Mouse (Mus musculus): ENCODE measurements around the gene Xpo4.
"Not testable (repeated sequence)": the region's sequence is repeated elsewhere in the genome, so short reads cannot be mapped to it uniquely, and the experiment has no call there.

Gene Xpo4

DNA sequence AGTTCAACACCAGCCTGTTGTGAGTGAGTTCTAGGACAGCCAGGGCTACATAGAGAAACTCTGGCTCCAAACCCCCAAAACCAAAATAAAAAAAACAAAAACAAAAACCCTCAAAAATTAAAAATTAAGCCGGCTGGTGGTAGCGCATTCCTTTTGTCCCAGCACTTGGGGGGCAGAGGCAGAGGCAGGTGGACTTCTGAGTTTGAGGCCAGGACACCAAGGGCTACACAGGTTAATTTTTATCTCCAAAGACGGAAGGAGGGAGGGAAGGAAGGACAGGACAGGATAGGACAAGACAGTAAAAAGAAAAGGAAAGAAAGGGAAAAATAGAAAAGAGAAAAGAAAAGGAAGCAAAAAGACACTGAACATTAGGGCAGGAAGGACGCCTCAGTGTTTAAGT lies 17.5 kb upstream of the Xpo4 start:
- no peak for DNase-seq (ENCODE audit: low spot score in 2 of 2)

DNA sequence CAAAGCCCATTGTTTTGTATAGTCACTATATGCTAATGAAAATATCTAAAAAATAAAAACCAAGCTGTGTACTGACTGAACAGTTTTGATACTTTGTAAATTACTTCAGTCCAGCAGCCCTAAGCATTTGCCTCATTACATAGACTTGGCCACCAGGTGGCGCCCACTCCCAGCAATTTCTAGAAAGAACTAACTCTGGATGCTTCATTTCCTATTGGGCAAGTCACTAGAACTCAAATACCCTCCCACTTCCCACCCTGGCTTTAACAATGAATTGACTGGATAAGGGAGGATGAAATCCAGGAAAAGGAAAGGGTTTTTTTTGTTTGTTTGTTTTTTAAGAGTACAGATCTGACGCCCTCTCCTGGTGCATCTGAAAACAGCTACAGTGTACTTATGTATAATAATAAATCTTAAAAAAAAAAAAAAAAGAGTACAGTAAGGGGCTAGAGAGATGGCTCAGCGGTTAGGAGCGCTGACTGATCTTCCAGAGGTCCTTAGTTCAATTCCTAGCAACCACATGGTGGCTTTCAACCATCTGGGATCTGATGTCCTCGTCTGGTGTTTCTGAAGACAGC lies 14.8 kb upstream of the Xpo4 start:
- DNase-seq (ENCODE audit: low spot score in 2 of 2), result peak; percentile 67 to 78

DNA sequence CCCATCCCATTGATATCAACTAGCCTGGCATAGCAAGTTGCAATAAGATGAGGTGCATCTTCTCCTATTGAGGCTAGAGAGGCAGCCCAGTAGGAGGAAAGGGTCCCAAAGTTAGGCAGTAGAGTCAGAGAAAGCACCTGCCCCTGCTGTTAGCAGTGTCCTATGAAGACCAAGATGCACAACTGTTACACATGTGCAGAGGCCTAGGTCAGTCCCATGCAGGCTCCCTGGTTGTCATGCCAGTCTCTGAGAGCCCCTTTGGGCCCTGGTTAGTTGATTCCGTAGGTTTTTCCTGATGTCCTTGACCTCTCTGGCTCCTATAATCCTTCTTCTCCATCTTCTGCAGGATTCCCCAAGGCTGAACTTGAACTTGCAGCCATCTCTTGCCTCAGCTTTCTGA lies 14.3 kb upstream of the Xpo4 start:
- no peak for DNase-seq (ENCODE audit: low spot score in 2 of 2)

DNA sequence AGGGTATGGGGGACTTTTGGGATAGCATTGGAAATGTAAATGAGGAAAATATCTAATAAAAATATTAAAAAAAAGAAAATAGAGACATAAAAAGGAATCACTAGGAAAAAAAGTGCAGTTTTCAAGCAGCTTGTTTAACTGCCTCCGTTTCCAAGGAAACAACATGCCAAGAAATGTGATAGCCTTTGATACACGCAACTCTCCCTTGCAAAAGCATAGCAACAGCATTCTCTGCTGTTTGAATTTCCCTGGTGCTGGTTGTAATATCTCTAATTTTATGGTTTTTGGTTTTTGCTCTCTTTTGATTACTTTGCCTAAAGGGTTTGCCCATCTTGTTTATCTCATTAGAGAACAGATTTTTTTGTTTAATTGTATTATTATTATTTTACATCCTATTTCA lies 10.3 kb upstream of the Xpo4 start:
- DNase-seq (ENCODE audit: low spot score in 2 of 2), result no peak

DNA sequence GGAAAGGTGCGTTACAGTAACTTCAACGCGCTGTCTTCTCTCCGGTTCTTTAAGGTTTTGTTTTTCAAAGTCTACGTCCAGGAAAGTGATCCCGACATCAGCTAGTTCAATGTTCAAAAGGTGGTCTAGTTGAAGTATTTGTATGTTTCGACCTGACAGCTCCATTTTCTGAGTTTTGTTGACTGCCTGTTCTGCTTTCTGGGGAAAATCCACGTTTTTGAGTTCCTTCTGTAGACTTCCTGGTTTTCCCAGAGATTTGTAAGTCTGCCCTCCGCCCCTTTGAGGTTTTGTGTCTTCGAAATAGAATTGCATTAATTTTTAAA lies 359 bp upstream of the Xpo4 start:
- DNase-seq (ENCODE audit: low spot score in 2 of 2), result no peak

DNA sequence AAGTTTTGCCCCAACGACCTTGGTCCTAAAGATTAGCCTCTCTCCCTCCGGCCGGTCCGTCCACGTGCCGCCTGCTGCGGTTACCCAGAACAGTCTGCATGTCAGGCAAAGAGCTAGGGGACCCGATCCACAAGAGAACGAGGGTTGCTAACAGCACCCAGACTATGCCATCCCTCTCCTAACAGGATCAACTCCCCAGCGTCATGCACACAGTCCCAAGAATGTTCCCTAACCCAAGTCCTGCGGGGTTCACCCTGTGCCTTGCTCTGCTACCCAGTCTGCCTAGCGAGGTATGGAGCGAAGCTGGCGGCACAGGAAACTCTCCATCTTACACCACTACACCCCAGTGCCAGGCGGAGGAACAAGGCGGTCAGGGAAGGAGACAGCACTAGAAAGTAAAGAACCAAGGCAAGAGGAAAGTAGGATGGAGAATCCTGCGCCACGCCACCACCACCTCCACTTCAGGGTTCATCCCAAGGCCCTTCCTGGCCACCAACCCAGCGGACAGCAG lies 864 bp downstream of the Xpo4 start:
- DNase-seq (ENCODE audit: low spot score in 2 of 2), result peak; percentile 8 to 18

DNA sequence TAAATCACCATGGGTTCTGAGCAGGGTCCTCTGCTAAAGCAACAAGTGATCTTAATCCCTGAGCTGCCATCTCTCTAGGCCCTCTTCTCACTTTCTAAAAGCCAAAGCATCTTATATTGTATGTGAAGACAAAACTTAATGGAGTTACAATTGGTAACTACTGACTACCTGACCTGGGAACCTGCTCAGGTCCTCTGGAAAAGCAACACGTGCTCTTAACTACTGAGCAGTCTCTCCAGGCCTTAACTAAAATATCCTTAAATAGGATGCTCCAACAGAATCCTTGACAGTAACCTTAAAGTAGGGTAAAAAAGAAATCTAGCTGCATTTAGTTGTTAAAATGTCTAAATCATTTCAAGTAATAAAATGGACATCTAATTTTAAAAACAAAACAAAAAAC lies 1.6 kb downstream of the Xpo4 start:
- no peak for DNase-seq (ENCODE audit: low spot score in 2 of 2)

DNA sequence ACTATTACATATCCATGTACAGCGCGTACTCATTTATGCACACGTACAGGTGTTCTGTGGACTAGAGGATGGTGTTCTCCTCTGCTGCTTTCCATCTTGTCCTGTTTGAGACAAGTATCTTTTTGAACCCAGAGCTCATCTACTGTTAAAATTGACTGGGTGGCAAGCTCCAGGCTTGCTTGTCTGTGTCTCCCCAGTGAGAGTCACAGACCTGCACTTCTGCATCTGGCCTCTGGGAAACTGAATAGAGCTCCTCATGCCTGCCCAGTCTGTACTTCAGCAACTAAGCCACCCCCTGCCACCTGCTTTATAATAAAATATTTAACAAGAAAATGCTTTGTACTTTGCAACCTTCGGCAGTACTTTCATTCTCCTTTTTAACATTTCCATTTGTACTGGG lies 6.9 kb downstream of the Xpo4 start:
- DNase-seq (ENCODE audit: low spot score in 2 of 2), result no peak

DNA sequence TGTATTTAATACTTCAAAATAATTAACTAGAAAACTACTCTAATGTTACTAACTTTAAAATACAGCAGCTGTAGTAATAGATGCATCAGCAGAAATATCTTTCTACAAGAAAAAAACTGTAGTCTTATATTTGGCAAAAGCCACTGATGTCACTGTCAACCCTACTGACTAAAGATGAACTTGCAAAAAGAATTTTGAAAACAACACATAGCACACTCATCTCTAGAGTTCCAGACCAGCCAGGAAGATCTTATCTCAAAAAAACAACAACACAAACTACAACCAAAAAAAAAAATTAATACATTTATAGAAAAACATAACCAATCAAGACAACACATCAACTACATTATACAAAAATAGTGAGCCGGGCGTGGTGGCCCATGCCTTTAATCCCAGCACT lies 7.7 kb downstream of the Xpo4 start:
- no peak for DNase-seq (ENCODE audit: low spot score in 2 of 2)

DNA sequence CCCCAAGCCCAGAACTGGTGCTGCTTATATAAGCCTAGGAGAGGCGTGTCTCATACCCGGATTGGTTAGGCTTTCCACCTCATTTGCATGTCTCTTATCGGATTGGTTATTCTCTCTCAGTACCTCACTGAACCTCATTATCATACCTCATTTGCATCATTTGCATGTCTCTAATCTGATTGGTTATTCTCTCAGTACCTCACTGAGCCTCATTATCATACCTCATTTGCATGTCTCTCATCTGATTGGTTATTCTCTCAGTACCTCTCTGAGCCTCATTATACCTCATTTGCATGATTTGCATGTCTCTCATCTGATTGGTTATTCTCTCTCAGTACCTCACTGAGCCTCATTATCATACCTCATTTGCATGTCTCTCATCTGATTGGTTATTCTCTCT lies 8.7 kb downstream of the Xpo4 start:
- not testable (repeated sequence) for DNase-seq (ENCODE audit: low spot score in 2 of 2)

DNA sequence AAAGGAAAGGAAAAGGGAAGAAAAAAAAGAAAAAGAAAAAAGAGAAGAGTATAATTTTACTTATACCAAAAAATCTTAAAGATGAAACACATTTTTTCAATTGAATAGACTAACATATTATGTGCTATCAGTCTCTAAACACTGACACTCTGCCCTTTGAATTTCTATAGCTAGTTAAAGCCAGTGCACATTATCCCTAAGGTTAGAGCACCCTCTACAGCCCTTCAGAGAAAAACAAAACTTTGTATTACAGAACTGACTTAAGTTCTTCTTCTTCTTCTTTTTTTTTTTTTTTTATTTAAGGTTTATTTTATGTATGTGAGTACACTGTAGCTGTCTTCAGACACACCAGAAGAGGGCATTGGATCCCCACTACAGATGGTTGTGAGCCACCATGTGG lies 15.7 kb downstream of the Xpo4 start:
- DNase-seq (ENCODE audit: low spot score in 2 of 2), result no peak

DNA sequence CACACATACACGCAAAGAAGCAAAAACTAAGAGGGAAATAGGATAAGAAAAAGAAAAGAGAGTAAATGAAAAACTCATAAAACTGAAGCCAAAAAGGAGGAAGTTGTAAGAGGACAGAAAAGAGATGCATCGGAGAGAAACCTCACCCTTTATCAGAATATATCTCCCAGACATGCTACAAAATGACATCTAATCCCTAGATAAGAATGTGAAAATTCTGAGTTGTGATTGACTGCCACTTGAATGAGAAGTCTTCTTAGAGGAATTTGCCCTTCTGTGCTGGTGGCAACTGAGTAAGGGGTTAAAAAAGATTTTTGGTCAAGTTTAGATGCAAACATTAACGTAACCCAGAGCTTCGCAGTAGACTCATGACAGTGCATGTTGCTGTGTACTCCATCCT lies 19.1 kb downstream of the Xpo4 start:
- DNase-seq (ENCODE audit: low spot score in 2 of 2), result no peak

DNA sequence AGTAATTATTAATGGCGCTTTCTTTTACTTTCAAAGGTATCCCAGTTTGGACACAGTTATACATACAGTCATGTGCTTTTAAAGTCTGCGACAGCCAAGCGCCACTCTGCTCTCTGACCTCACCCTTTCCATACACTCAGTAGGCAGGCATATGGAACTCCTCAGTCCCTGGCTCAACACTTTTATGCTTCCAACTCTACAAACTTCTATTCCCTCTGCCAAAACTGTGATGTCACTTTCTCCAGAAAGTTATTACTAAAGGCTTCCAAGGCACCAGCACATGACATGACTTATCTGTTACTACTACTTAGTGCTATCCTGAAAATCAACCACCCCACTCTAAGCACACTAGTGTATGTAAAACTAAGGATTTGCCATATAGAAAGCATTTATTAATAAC lies 26.1 kb downstream of the Xpo4 start:
- DNase-seq (ENCODE audit: low spot score in 2 of 2), result no peak

DNA sequence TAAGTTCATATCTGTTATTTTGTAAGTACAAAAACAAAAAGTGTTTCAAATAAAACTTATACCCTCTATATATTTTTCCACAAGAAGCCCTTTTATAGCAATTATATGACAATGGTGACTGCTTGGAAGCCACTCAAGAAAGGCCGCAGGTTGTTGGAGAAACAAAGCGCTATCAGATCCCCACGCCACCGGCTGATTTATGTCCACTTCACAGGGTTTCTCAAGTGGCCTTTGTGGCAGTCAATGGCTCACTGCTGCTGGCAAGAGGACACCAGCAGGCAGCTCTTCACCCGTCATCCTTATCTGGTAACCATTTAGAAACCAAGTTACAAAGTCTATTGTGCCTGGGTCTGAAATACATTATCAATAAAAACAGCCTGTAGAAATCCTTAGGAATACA lies 31.1 kb downstream of the Xpo4 start:
- no peak for DNase-seq (ENCODE audit: low spot score in 2 of 2)

DNA sequence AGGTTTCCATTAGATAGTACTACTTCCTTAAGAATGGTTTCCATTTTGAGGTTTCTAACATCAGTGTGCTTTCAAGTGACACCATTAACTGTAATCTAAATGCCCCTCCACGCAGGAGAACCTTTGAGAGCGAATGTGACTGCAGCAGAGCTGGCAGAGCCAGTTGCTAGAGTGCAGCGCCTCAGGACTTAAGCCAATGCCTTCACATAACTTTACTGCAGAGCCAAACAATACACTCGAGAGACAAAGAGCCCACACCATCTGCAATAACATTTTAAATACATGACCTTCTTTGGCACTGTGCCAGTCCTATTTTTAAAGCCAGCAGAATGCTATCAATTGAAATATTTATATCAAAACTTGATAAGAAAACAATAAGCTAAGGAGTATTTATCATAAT lies 35.6 kb downstream of the Xpo4 start:
- no peak for DNase-seq (ENCODE audit: low spot score in 2 of 2)

DNA sequence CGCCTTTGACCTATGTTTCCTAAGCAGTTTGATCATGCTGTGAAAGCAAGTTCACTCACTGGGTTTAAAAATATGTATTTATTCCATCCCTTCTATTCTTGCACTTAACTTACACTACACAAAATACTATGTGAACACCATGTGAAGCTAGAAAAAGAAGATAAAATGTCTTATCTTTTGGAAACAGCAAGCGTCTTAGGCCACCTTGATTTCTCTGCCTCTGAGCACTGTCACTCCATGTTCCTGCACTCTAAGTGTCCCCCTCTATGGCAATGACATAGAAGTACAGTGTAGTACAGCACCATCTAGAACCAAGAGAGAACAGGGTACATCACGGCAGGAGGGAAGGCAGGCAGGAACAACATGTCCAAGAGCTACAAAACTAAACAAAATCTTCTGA lies 42.3 kb downstream of the Xpo4 start:
- DNase-seq (ENCODE audit: low spot score in 2 of 2), result no peak

DNA sequence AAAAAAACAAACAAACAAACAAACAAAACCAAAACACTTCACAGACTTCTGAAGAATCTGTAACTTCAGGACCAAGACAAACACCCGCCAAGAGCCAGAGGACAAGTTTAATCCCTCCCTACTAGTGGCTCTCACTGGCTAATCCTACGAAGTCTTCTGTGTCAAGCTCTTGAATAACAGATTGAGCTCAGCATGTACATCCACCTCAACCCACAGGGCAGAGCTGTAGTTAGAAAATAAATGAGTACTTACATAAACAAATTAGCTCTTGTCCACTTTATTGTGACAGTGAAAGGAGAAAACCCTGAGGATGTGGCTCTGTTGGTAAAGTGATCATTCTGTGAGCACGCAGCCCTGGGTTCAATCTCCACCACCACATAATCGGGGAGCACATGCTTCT lies 43.5 kb downstream of the Xpo4 start:
- DNase-seq (ENCODE audit: low spot score in 2 of 2), result no peak

DNA sequence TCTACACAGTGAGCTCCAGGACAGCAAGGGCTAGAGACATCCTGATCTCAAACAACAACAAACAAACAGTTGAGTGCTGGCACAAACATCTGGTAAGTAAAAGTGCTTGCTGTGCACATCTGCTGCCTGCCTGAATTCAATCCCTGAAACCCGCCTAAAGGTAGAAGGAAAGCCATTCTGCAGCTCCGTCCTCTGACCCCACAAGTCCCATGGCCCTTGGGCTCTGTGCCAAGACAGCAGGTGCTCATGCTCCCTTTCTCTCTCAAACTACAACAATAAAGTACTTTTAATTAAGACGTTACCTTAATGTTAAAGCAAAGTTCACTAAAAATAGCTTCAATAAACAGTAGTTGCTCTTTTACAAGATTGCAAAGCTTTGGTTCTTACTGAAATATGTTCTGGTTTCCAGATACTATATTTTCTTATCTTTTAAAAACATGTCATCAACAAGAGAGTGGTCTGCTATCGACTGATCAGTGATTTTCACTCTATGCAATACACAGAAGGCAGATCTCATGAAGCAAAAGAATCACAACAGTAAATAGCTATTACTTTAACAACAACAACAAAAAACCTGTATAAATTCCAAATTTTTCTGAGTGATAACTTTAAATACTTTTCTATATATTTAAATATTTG lies 44.5 kb downstream of the Xpo4 start:
- DNase-seq (ENCODE audit: low spot score in 2 of 2), result no peak

DNA sequence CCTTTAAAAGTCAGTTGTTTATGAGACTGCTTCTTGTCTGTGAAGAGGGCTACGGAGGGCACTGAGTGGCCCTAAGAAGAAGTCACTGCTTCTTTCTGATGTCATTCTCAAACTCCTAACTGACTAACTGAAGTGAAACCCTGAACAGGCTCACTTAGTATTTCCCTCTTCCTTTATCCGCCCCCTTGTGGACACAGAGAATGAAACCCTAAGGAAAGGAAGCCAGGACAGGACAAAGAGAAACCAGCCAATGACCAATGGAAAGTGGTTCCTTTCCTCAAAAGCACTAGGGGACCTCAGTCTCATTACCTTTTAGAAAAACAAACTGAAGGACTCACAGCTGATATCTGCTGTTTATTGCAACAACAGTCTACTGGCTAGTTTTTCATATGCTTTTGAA lies 45.7 kb downstream of the Xpo4 start:
- DNase-seq (ENCODE audit: low spot score in 2 of 2), result peak; percentile 15 to 38

DNA sequence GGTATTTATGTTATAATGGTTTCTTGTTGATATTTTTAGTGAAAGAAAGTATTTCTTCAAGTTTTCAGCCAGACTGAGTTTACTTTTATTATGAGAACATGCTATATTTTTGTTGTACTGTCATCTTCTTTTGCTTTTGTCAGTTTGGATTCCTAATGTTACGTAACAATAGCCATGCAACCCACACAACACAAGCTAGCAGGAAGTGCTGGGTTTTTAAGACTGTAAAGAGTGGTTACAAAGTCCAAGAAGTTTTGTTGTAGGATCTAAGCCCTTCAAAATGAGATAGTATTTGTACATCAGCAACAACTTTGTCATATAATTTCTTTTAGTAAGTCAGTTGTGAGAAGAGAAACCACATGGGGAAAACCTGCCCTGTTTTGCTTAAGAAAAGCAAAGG lies 47.6 kb downstream of the Xpo4 start:
- no peak for DNase-seq (ENCODE audit: low spot score in 2 of 2)

DNA sequence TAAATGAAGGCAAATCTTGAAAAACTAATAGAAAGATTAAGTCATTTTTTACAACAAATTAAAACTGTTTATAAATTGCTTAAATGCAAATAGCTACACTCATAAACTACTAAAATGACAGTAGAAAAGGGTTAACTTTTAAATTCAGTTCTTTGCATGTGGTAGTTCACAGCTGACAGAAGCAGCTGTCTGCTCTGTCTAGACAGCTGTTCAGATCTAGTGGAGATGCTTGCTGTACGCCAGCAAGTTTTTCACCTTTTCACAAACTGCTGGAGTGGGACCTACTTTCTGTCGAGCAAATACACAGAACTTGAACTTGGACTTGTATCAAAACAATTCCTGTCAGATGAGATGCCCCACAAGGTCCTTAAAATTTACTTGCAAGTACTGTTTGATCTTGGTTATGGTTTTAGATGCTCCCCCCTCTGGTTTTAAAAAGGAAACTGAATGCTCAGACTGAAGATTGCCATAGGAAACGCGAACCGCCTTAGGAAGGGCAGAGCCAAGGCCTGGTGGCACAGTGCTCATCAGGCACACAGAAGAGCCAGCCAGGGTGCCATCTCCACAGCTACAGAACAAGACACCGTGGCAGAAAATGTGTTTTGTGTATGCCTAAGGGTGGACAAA lies 48.8 kb downstream of the Xpo4 start:
- no peak for DNase-seq (ENCODE audit: low spot score in 2 of 2)

DNA sequence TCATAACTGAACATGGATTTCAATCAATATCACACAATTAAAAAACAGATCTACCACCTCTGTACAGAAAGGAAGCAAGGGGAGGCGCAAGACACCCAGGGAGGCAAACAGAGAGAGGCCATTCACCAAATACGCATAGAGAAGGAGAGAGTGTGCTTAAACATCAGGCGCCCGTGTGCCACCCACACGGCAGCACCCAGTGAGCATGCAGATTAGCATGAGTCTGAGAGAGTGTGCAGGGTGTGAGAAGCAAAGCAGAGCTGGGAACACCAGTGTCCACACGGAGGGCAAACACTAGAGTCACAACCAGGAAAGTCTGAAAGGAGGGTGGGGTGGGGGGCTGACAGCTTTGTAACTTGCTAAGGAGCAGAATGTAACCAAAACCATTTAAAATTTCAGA lies 49.4 kb downstream of the Xpo4 start:
- no peak for DNase-seq (ENCODE audit: low spot score in 2 of 2)

DNA sequence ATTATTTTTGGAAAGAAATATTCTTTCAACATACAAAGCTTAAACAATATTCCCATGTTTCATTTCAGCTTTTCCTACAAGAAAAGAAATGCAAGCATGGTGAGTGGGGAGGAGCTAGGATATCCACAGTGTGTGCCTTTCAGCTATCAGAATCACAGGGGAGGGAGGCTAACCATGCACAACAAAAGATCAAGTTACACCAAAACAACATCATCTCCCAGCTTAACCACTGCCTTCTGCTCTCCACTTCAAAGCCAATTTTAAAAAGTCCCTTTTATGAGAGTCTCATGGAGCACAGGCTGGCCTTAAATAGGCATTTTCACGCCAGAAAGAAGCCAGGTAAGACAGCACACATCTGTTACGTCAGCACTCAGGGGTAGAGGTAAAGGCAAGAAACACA lies 54.2 kb downstream of the Xpo4 start:
- no peak for DNase-seq (ENCODE audit: low spot score in 2 of 2)
